Mouse (Mus musculus) left cerebral cortex, adult 2 months (tissue): ENCODE measurements at regions not wholly inside any gene's neighbourhood (a gene's known extent, or its start where the extent isn't known, plus 50 kb on each side); places are given as distances from the start of the nearest gene placed in this dataset.

Source experiments
- DNase-seq, 2 experiments: peaks; one replicate each; pipeline ENCODE4 v3.0.0; 2021 to 2022; ENCODE audit warnings: low spot score in 2 of 2, mixed read lengths in 1 of 2; ENCODE audit errors: extremely low spot score in 1 of 2
- H3K27ac ChIP-seq: fragments of 200-600 bp; 2 replicates; pipeline ENCODE4 v1.8.1; 2022
- H3K4me3 ChIP-seq: fragments of 200-600 bp; 2 replicates; pipeline ENCODE4 v1.8.1; 2022
- CTCF ChIP-seq: fragments of 200-600 bp; IDR thresholded peaks from 2 replicates; pipeline ENCODE4 v1.8.1; 2022; ENCODE audit warnings: antibody characterized with exemption, mild to moderate bottlenecking, moderate library complexity
- intact Hi-C: fragments of 180-260 bp; cut with DNase I; formaldehyde crosslinking; loops from one replicate; pipeline ENCODE4 v1.15.1; 2025

DNA sequence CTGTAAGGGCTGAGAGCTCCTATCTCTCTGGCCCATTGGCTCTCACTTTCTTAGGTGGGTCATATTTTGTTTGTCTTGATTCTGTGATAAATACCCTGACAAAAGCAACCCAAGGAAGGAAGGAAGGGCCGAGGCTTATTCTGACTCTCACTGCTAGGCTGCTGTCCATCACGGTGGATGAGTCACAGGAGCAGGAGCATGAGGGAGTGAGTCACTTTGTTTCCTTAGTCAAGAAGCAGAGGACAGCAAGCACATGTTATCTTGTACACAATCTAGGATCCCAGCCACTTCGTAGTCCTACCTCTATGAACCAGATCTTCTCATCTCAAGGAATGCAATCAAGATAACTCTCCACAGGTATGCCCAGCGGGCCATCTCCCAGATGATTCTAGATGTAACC lies 69.9 kb downstream of the Atp6v1g3 start:
- TF ChIP-seq CTCF = no peak
- intact Hi-C loops = no loop called here
- no peak overlapping the region for H3K27ac ChIP-seq
- no peak overlapping the region for H3K4me3 ChIP-seq
- DNase-seq = no peak

GRCm38 (mm10) chr1:138344920-138345319 lies 71.4 kb downstream of the Atp6v1g3 start:
- no peak for TF ChIP-seq CTCF
- intact Hi-C loops = loop anchor here (5.0 kb wide), 1 partner anchor 152 kb away; no protein-coding TSS in a partner anchor

GRCm38 (mm10) chr1:138345992-138346391 lies 72.5 kb downstream of the Atp6v1g3 start:
- Histone ChIP-seq H3K4me3 (peak overlapping the region; percentile 6), H3K27ac (no peak overlapping the region; the same call in 1 of the 2 replicates)
- intact Hi-C loops = loop anchor here (5.0 kb wide), 1 partner anchor 151 kb away; no protein-coding TSS in a partner anchor
- no peak for TF ChIP-seq CTCF
- no peak for DNase-seq

More at GRCm38 (mm10) chr1:138344920-138345319, 71.4 kb downstream of the Atp6v1g3 start:
- no peak for DNase-seq
- Histone ChIP-seq H3K27ac (no peak overlapping the region), H3K4me3 (no peak overlapping the region)

- no peak for TF ChIP-seq CTCF
- no peak for DNase-seq
- intact Hi-C loops = loop anchor here (5.0 kb wide), 1 partner anchor 150 kb away; no protein-coding TSS in a partner anchor
- Histone ChIP-seq H3K27ac (no peak overlapping the region), H3K4me3 (no peak overlapping the region)
Measured at GRCm38 (mm10) chr1:138346904-138347303, 73.4 kb downstream of the Atp6v1g3 start.

DNA sequence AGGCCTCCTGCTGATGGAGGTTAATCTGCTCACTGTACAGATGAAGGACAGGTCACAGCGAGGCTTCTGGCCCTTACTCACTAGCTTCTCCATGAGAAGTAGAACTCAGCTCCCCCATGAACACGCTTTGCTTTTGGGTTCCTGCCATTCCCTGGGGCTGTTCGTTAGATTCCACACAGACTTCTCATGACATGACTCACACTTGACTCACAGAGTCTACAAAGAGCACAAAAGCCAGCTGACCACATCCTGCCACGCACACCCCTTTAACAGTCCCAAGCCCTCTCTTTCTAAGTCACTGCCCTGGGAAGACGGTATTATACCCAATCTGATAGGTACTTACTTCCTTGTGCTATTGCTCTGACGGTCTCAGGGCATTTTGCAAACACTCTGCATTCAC lies 74.9 kb downstream of the Atp6v1g3 start:
- intact Hi-C loops = loop anchor here (5.0 kb wide), 1 partner anchor 149 kb away; no protein-coding TSS in a partner anchor
- no peak overlapping the region for H3K4me3 ChIP-seq
- H3K27ac ChIP-seq = no peak overlapping the region
- TF ChIP-seq CTCF = no peak
- DNase-seq = no peak

DNA sequence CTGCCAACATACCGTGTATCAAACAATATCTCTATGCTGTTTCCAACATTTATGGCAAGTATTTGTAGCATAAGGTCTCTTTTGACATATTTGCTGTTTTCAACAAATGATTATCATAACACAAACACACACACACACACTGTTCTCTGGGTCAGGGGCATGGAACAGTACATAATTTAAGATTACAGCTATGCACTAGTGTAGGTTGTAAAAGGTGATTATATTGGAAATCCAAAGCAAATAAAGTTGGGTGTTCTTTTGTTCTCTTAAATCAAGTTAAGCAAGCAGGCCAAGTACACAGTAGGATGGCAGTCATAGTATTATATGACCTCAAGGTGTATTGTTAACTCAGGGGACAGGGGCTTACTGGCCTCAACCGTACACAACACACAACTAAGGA lies 75.6 kb downstream of the Atp6v1g3 start:
- TF ChIP-seq CTCF = no peak
- intact Hi-C loops = loop anchor here (5.0 kb wide), 1 partner anchor 148 kb away; no protein-coding TSS in a partner anchor
- no peak for DNase-seq
- no peak overlapping the region for H3K4me3 ChIP-seq
- H3K27ac ChIP-seq = no peak overlapping the region

DNA sequence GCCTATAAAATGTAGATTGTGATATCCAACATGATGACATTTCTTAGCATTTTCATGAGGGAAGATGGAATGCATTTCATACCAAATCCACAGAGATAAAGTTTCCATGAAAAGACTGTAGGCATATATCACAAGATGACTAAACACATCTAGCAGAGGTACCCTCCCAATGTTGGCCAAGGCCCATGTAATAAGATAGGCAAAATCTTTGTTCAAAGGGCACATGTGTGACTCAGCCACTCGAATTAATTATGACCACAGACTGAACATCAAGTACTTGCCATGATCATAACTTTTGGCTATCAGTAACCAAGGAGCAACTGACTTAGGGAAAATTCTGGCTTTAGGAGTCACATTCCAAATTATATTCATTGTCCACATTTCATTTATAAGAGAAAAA lies 82.9 kb downstream of the Atp6v1g3 start:
- Histone ChIP-seq H3K27ac (no peak overlapping the region), H3K4me3 (no peak overlapping the region)
- TF ChIP-seq CTCF = no peak
- intact Hi-C loops = no loop called here
- no peak for DNase-seq

GRCm38 (mm10) chr1:138362684-138363472 lies 89.3 kb downstream of the Atp6v1g3 start:
- H3K27ac ChIP-seq = no peak overlapping the region
- no peak overlapping the region for H3K4me3 ChIP-seq
- DNase-seq = no peak
- TF ChIP-seq CTCF = no peak
- intact Hi-C loops = no loop called here

GRCm38 (mm10) chr1:138369953-138370482 lies 96.5 kb downstream of the Atp6v1g3 start:
- TF ChIP-seq CTCF = no peak
- no peak for DNase-seq
- intact Hi-C loops = no loop called here
- no peak overlapping the region for H3K4me3 ChIP-seq
- no peak overlapping the region for H3K27ac ChIP-seq

DNA sequence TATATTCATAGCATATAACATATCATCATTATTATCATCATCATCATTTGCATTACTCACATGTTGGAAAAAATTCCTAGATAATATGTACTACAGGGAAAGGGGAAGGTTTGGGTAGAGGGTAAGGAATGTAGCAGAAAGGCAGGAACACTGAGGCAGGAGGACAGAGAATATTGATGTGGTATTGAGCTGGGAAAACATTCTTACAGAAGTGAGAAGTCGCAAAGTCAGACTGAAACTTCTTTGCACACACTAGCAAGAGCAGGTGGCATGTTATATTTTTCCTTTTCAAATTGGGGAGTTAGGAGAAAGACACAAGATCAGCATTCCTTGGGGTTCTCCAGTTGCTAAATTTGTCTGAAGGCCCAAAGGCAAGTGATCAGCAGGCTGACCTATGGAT lies 97.9 kb downstream of the Atp6v1g3 start:
- Histone ChIP-seq H3K27ac (no peak overlapping the region), H3K4me3 (no peak overlapping the region)
- no peak for DNase-seq
- no peak for TF ChIP-seq CTCF
- intact Hi-C loops = no loop called here

DNA sequence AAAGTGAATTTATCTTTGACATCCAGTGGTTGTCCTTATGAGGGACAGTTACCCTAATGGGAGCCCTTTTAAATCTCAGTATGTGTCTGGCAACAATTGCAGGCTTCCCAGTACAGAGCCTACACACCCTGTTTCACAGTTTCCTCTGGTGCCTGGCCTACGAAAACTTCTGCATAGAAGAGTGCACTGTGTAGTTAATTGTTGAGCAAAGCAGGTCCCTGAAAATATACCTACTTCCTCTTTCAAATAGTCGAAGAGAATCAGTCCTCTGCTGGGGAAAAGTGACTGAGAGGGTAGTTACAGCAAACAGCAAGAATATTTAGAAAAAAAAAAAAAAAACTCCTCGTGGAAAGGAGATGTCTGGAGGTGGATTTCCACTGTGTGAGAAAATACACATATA lies 110.6 kb downstream of the Atp6v1g3 start:
- intact Hi-C loops = no loop called here
- Histone ChIP-seq H3K4me3 (no peak overlapping the region), H3K27ac (no peak overlapping the region)
- no peak for TF ChIP-seq CTCF
- no peak for DNase-seq

GRCm38 (mm10) chr1:138385156-138385841 lies 111.8 kb downstream of the Atp6v1g3 start:
- no peak overlapping the region for H3K4me3 ChIP-seq
- no peak overlapping the region for H3K27ac ChIP-seq
- intact Hi-C loops = no loop called here
- no peak for TF ChIP-seq CTCF
- no peak for DNase-seq
